Comparison of ENCODE assay signal across 11 mouse cellular contexts in the genomic region with DNA sequence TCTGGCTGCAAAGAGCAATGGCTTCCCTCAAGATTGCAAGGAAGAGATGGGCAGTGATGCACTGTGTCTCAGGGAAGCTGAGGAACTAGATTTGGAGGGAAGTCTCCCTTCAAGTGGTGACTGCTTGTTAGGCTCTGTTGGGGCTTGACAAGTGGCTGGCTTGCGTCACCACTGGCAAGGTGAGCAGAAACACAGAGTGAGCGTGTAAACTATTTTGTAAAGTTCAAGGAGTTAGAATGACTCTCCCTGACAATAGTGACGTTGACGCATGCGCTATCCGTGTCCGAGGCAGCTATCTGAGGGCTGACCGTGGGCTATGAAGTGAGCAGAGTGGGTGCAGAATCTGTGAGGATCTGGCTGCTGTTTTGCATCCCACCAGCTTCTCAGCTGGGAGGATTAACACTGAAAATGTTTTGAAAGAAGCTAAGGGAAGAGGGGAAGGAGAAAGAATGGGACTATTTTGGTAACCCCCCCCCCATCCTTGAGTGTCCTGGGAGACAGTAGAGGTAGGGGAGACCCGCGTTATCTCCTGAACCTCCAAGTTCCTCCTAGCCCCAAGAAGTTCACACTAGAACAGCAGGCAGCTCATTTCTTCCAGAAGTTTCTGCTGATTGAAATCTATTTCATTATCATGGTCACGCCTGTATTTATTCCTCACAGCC. TPM values are rescaled to one million over a fixed set of nuclear protein-coding genes. Genes with fewer than 3 reads are reported as not detected.
A peak's percentile ranks its signal among the peaks of the same experiment; 100 is the strongest.
DNase-seq lines count a peak whose midpoint lies in the region; ATAC-seq and TF ChIP-seq lines count a peak whose summit lies in the region.
"Had no signal": no experiment of that assay in that cellular context is flagged by ENCODE, and none has a peak within 500 bp of the region (broad histone marks: within the 10 kb centered on the region; RNA-seq: fewer than 3 reads in every experiment).

No protein-coding gene starts in this region.

- H3K36me3 ChIP-seq in forebrain, postnatal 0 days (ENCODE audit: insufficient read depth) = peaks cover 13% of the 10 kb centered on the region; the same call in 1 of the 2 replicates
- H3K36me3 ChIP-seq in forebrain, embryonic 11.5 days (ENCODE audit: control insufficient read depth, insufficient read depth, low read length) = no peaks in the 10 kb centered on the region
- no peaks in the 10 kb centered on the region for H3K36me3 ChIP-seq in kidney, embryonic 16.5 days (ENCODE audit: insufficient read depth, low read length)
- no peaks in the 10 kb centered on the region for H3K36me3 ChIP-seq in limb, embryonic 10.5 days
- H3K36me3 ChIP-seq: G1E had no signal

- H3K9ac ChIP-seq in forebrain, postnatal 0 days = no peak overlapping the region
- H3K9ac ChIP-seq in forebrain, embryonic 11.5 days (ENCODE audit: low read length) = no peak overlapping the region
- H3K9ac ChIP-seq in kidney, embryonic 16.5 days (replicated peaks; ENCODE audit: low read length) = no peak overlapping the region

- 86% methylated on average over 11 of the region's 11 CpGs for WGBS in forebrain, postnatal 0 days
- WGBS in forebrain, embryonic 11.5 days = 91% methylated on average over 11 of the region's 11 CpGs
- WGBS in kidney, embryonic 16.5 days = 59% methylated on average over 11 of the region's 11 CpGs
- 70% methylated on average over 11 of the region's 11 CpGs for WGBS in limb, embryonic 10.5 days

- TF ChIP-seq CTCF in forebrain, postnatal 0 days (IDR thresholded peaks at IDR 0.05; ENCODE audit: low read depth) = no peak

- H3K9me3 ChIP-seq in forebrain, postnatal 0 days (ENCODE audit: low read length) = no peaks in the 10 kb centered on the region
- no peaks in the 10 kb centered on the region for H3K9me3 ChIP-seq in forebrain, embryonic 11.5 days (ENCODE audit: control insufficient read depth, low read length)
- H3K9me3 ChIP-seq in kidney, embryonic 16.5 days (ENCODE audit: low read length) = no peaks in the 10 kb centered on the region
- no peaks in the 10 kb centered on the region for H3K9me3 ChIP-seq in limb, embryonic 10.5 days (replicated peaks)
- H3K9me3 ChIP-seq: G1E had no signal

- peak overlapping the region; percentile 36; the same call in 1 of the 2 replicates for H3K27ac ChIP-seq in forebrain, postnatal 0 days (ENCODE audit: low read depth, low read length)
- no peak overlapping the region for H3K27ac ChIP-seq in forebrain, embryonic 11.5 days (ENCODE audit: low read depth, low read length)
- H3K27ac ChIP-seq in kidney, embryonic 16.5 days (ENCODE audit: low read length) = peak overlapping the region; percentile 78
- peak overlapping the region; percentile 43 for H3K27ac ChIP-seq in limb, embryonic 10.5 days

- no peak overlapping the region for H3K4me2 ChIP-seq in forebrain, postnatal 0 days (ENCODE audit: low read depth)
- no peak overlapping the region for H3K4me2 ChIP-seq in forebrain, embryonic 11.5 days (ENCODE audit: low read depth, low read length, severe bottlenecking)
- H3K4me2 ChIP-seq in kidney, embryonic 16.5 days (replicated peaks; ENCODE audit: low read depth, low read length) = peak overlapping the region; percentile 28

- no peaks in the 10 kb centered on the region for H3K27me3 ChIP-seq in forebrain, postnatal 0 days (ENCODE audit: insufficient read depth, low read length)
- H3K27me3 ChIP-seq in forebrain, embryonic 11.5 days (ENCODE audit: control insufficient read depth, insufficient read depth, low read length) = no peaks in the 10 kb centered on the region
- no peaks in the 10 kb centered on the region for H3K27me3 ChIP-seq in kidney, embryonic 16.5 days (ENCODE audit: insufficient read depth, low read length)
- no peaks in the 10 kb centered on the region for H3K27me3 ChIP-seq in limb, embryonic 10.5 days (ENCODE audit: low read depth, poor library complexity, severe bottlenecking)

- H3K4me1 ChIP-seq in forebrain, postnatal 0 days (ENCODE audit: insufficient read depth) = no peaks in the 10 kb centered on the region
- H3K4me1 ChIP-seq in forebrain, embryonic 11.5 days (replicated peaks; ENCODE audit: control insufficient read depth, insufficient read depth, low read length) = no peaks in the 10 kb centered on the region
- H3K4me1 ChIP-seq in kidney, embryonic 16.5 days (ENCODE audit: insufficient read depth, low read length) = peaks cover 17% of the 10 kb centered on the region; the same call in 1 of the 2 replicates
- H3K4me1 ChIP-seq in limb, embryonic 10.5 days = peaks cover 17% of the 10 kb centered on the region

- ATAC-seq in forebrain, postnatal 0 days = no peak
- no peak for ATAC-seq in forebrain, embryonic 11.5 days (replicated peaks; ENCODE audit: low FRiP score)
- no peak for ATAC-seq in kidney, embryonic 16.5 days (ENCODE audit: low FRiP score, low TSS enrichment)
- ATAC-seq: inflammation-experienced regulatory T-cells, adult 6 months had no signal

- H3K4me3 ChIP-seq in forebrain, postnatal 0 days (ENCODE audit: low read depth, low read length) = no peak overlapping the region
- H3K4me3 ChIP-seq in forebrain, embryonic 11.5 days (ENCODE audit: low read depth, low read length) = no peak overlapping the region
- H3K4me3 ChIP-seq in kidney, embryonic 16.5 days (ENCODE audit: low read length) = no peak overlapping the region
- no peak overlapping the region for H3K4me3 ChIP-seq in limb, embryonic 10.5 days

- no peak for DNase-seq in forebrain, postnatal 0 days
- DNase-seq in forebrain, embryonic 11.5 days (ENCODE audit: low spot score) = no peak
- DNase-seq in kidney, postnatal 36 days = no peak
- DNase-seq in limb, embryonic 10.5 days (ENCODE audit: low spot score) = peak; percentile 31
- DNase-seq in lung, postnatal 36 days = peak; percentile 83
- no peak for DNase-seq in embryo, embryonic 9.5 days (ENCODE audit: extremely low spot score)
- no peak for DNase-seq in cerebellum, postnatal 4 days (ENCODE audit: low spot score in 2 of 2)

RNA-seq across cellular contexts. Expression of a gene that starts 18.0 kb away (rescaled TPM):
- 342 and 344 TPM in 2 replicates for total RNA-seq in forebrain, postnatal 0 days (2014; rRNA removed)
- polyA plus RNA-seq in forebrain, postnatal 0 days (2015; fragmentation: Nextera tagmentation; extraction: Ambion mirVana) = 239 and 282 TPM in 2 replicates
- 23.3 and 24.1 TPM in 2 replicates for polyA plus RNA-seq in forebrain, embryonic 11.5 days (2014; fragmentation: Nextera tagmentation; extraction: Ambion mirVana)
- polyA plus RNA-seq in kidney, embryonic 16.5 days (2015; fragmentation: Nextera tagmentation; extraction: Ambion mirVana) = 56.7 and 79.2 TPM in 2 replicates
- 9.4 and 17.1 TPM in 2 replicates for polyA plus RNA-seq in limb, embryonic 10.5 days (2016; fragmentation: Nextera tagmentation; extraction: Ambion mirVana)
- total RNA-seq: G1E had no signal
- polyA plus RNA-seq: G1E; inflammation-experienced regulatory T-cells, adult 6 months had no signal

RNA-seq across cellular contexts. Expression of a gene that starts 18.1 kb away (rescaled TPM):
- total RNA-seq in forebrain, postnatal 0 days (2014; rRNA removed) = not detected in 2 replicates
- 0.52 and 1.1 TPM in 2 replicates for polyA plus RNA-seq in forebrain, postnatal 0 days (2015; fragmentation: Nextera tagmentation; extraction: Ambion mirVana)
- polyA plus RNA-seq in forebrain, embryonic 11.5 days (2014; fragmentation: Nextera tagmentation; extraction: Ambion mirVana) = not detected in 2 replicates
- polyA plus RNA-seq in kidney, embryonic 16.5 days (2015; fragmentation: Nextera tagmentation; extraction: Ambion mirVana) = not detected in 2 replicates
- not detected in 2 replicates for polyA plus RNA-seq in limb, embryonic 10.5 days (2016; fragmentation: Nextera tagmentation; extraction: Ambion mirVana)
- total RNA-seq: G1E; liver, adult 2 months had no signal
- polyA plus RNA-seq: G1E; inflammation-experienced regulatory T-cells, adult 6 months; liver, adult 2 months had no signal

RNA-seq across cellular contexts. Expression of a gene that starts 49.4 kb away (rescaled TPM):
- total RNA-seq in forebrain, postnatal 0 days (2014; rRNA removed) = 50.3 and 55.3 TPM in 2 replicates
- 72.4 and 73.8 TPM in 2 replicates for polyA plus RNA-seq in forebrain, postnatal 0 days (2015; fragmentation: Nextera tagmentation; extraction: Ambion mirVana)
- 61.3 and 65.2 TPM in 2 replicates for polyA plus RNA-seq in forebrain, embryonic 11.5 days (2014; fragmentation: Nextera tagmentation; extraction: Ambion mirVana)
- 62.2 and 62.3 TPM in 2 replicates for polyA plus RNA-seq in kidney, embryonic 16.5 days (2015; fragmentation: Nextera tagmentation; extraction: Ambion mirVana)
- polyA plus RNA-seq in limb, embryonic 10.5 days (2016; fragmentation: Nextera tagmentation; extraction: Ambion mirVana) = 63.0 and 63.8 TPM in 2 replicates

Comparison
In these comparisons a context has a peak if more than half of its experiments do, and no peak if none do; other contexts are left out.
1. DNase-seq: peak in limb, embryonic 10.5 days (single experiment) and lung, postnatal 36 days (single experiment); none in forebrain, postnatal 0 days (single experiment), forebrain, embryonic 11.5 days (single experiment), kidney, postnatal 36 days (0 of 2), embryo, embryonic 9.5 days (single experiment) and cerebellum, postnatal 4 days (0 of 2).